Mouse (Mus musculus) gonadal fat pad, adult 2 months (tissue): ENCODE data around the gene Cfap206. TPM values are rescaled to one million over a fixed set of nuclear protein-coding genes. Genes with fewer than 3 reads are reported as not detected.
"Not testable (repeated sequence)": the region's sequence is repeated elsewhere in the genome, so short reads cannot be mapped to it uniquely, and the experiment has no call there.

Experiments used
- DNase-seq: peaks from one replicate; pipeline ENCODE4 v3.0.0-alpha.2; 2012; ENCODE audit warnings: low read depth
- polyA plus RNA-seq: library from polyadenylated mRNA; depleted of rRNA; stranded (reverse); fragments of >200 nt; gene quantifications from 2 replicates; pipeline ENCODE4 v1.2.3, GENCODE M21; 2012; rRNA removed

The Cfap206 gene
- 0.80 and 1.8 TPM in 2 replicates for polyA plus RNA-seq

GRCm38 (mm10) chr4:34729851-34730341, at the start of gene Cfap206:
TSS of gene Cfap206 (minus strand) at chr4:34730206.
- DNase-seq: no peak

DNA sequence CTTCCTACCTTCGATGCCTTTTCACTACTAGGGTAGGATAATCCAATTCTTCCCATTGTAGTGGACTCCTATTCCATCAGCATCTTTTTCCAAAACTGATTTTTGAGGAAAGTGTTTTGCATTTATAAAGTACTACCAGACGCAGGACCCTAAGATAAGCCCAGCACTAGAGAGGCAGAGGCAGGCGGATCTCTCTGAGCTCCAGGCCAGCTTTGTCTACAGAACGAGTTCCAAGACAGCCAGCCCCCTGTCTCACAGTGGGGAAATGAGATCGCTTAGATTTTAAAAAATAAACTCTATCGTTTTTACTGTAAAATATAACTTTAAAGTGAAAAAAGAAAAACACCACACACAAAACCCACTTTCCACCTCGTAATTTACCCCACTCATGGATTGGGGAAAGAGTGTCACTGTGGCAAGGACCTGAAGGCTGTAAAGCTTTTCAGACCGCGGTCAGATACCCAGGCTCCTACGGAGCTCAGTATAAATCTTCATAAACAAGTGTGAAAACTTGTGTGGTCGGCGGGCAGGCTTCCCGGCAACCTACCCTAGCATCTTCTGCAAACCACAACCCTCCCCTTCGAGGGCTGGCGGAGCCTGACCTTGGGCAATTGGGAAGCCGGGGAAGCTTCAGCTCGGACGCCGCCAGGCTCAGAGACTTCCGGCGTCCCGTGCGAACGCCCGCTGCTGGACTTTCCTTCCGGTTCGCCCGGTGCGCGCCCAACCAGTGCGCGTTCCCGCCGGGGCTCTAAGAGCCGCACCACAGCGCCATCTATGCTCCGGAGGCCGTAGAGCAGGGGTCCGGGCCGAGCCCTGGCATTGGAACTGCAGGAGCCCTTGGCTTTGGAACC, 47.9 kb upstream of the Cfap206 start, which contains the start of gene Smim8:
Gene Smim8 (minus strand): TSS at position 747 of the 851 bp plus-strand sequence.
- DNase-seq: no peak

DNA sequence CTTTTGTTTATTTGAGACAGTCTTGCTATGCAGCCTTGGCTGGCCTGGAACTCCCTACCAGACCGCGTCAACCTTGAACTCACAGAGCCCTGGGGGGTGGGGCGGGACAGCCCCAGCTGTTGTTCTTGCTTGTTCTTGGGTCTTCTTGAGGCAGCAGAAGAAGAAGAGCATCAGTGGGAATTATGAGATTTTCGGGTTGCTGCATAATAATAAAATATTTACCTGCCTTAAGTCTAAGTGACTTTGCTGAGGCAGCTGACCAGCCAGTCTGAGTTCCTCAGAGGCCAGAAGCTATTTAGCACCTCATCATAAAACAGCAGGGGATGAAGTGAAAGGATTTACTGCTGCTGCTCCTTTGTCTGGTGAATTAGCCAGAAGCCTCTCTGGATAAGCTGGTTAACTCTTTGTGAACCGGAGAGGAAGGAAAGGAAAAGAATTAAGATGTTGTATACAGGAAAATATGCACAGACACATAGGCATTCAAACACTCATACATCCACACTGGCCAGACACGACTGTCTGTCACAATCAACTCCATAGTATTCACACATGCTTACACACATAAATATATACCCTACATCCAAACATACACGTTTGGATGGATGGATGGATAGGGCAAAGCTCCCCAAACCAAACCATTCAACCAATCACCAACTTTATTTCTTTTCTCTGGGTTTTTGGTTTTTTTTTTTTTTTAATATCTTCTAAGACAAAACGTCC, 41.8 kb upstream of the Cfap206 start:
- DNase-seq: no peak

DNA sequence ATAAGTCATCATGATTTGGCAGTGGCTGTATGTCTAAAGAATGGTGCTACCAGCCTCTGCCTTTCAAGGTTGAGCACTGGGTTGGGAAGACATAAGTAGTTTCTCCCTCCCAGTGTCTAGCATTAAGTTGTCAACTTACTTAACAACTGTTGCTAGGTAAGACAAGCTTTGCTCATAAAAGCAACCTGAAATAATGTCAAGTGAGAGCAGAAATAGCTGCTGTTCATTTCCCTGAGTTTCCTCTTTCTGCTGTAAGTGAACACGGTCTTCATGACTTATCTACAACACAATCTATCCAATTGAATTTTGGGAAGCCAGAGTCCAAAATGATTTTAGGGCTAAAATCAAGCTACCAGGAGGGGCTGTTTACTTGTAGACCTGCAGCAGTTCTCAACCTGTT, 26.2 kb upstream of the Cfap206 start, which contains the start of gene Gm136:
Gene Gm136 (minus strand): TSS at position 101 of the 400 bp plus-strand sequence.
- DNase-seq: no peak

DNA sequence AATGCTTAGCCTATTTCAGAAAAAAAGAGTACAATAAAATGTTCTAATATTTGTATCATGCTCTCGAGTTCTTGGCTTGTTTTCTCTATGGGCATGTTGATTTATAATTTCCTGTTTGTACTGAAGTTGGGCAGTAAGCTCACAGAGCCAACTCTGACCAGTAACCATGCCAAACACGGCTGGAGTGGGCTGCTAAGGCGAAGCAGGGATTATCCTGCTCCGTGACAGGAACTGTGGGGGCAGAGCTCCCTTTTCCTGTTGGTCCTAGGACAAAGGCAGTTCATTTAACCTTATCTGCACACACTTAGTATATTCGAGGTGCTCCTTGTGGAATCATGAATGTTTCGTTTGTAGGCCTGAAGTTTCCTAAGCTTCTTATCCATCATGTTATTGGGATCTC, 19.2 kb upstream of the Cfap206 start:
- no peak for DNase-seq

DNA sequence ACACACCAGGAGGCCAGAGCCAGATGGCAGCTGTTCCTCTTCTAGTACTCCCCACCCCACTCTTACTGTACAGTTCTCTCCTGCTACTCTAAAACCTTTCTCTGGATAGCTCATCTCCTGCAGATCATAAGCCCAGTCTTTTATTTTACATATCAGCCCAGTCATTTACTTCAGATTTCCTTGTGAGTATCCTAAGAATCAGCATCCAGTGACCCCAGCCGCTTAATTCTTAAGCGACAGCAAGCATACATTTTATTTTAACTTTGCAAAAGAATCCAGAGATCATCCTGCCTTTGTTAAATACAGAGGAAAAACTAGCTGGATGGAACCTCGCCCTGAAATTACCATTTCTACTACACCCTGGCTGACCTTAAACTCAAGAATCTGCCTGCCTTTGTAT, 4.5 kb upstream of the Cfap206 start:
- no peak for DNase-seq

DNA sequence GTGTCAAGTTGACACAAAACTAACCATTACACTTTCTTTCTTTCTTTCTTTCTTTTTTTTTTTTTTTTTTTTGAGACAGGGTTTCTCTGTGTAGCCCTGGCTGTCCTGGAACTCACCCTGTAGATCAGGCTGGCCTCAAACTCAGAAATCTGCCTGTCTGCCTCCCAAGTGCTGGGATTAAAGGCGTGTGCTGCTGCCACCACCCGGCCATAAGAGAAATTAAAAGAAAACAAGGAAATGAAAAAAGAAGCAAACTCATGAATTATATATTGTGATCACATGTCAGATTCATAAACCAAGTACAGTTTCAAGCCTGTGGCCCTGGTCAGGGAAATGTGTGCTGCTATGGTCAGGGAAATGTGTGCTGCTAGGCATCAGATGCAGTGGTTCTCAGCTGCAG, 3.4 kb upstream of the Cfap206 start:
- not testable (repeated sequence) for DNase-seq

DNA sequence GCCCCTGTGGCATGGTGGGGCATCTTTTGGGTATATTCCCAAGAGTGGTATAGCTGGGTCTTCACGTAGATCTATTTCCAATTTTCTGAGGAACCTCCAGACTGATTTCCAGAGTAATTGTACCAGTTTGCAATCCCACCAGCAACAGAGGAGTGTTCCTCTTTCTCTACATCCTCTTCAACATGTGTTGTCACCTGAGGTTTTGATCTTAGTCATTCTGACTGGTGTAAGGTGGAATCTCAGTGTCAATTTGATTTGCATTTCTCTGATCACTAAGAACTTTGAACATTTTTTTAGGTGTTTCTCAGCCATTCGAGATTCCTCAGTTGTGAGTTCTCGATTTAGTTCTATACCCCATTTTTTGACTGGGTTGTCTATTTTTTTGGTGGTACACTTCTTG, 4.3 kb downstream of the Cfap206 start:
- DNase-seq: not testable (repeated sequence)

DNA sequence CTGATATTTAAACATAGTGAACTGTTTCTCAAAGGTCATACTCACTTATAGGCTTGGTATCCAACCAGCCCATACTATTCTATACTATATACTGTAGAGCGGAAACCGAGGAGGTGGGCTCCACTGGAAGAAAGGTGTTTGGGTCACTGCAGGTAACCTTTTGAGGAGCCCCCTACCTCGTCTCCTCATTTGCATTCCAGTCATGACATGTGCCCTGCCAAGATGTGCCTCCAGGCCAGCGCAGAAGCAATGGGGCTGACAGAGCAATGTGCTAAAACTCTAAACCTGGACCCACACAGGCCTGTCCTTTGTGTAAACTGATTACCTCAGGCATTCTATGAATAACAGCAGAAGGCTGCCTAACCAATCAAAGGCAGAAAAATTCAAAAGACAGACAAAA, 5.7 kb downstream of the Cfap206 start:
- no peak for DNase-seq

DNA sequence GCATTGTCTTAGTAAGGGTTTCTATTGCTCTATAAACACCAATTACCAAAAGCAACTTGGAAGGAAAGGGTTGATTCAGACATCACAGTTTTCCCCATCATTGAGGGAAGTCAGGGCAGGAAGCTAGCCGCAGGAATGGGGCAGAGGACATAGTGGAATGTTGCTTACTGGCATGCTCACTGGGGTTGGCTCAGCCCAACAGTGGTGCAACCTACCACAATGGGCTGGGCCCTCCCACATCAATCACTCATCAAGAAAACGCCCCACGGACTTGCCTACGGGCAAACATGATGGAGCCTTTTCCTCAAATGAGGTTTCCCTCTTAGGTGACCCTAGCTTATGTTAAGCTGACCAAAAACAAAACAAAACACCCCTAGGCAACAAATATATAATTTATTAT, 6.8 kb downstream of the Cfap206 start:
- no peak for DNase-seq

- no peak for DNase-seq
Measured at GRCm38 (mm10) chr4:34720127-34720895, 9.7 kb downstream of the Cfap206 start.

DNA sequence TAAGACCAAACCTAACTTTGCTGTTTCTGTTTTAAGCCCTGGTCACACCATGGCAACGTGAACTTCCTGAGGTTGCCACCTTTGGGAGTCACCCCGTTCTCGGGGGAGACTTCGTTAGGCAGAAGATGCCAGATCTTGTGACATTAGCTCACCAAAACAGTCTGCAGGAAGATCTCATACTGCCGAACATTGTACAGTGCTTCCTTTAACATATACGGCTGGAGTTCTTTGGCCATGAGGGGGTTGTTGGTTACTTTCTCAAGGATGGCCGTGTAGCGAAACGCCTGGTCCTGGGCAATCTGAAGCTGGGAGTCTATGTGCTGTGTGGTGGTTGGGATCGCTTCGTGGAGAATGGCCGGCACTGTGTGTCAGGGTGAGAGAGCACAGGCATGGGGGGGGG, 10.6 kb downstream of the Cfap206 start:
- no peak for DNase-seq

DNA sequence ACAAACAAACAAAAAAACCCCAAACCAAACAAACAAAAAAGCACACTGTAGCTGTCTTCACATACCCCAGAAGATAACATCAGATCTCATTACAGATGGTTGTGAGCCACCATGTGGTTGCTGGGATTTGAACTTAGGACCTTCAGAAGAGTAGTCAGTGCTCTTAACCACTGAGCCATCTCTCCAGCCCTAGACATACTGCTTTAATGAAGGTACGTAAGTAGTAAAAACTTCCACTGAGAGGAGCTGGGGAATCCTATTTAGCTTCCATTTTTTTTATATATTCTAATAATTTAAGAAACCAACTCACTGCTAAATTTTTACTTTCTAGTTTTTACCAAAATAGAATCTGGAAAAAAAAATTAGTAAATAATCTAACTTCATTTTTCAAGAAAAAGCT, 14.9 kb downstream of the Cfap206 start:
- no peak for DNase-seq

DNA sequence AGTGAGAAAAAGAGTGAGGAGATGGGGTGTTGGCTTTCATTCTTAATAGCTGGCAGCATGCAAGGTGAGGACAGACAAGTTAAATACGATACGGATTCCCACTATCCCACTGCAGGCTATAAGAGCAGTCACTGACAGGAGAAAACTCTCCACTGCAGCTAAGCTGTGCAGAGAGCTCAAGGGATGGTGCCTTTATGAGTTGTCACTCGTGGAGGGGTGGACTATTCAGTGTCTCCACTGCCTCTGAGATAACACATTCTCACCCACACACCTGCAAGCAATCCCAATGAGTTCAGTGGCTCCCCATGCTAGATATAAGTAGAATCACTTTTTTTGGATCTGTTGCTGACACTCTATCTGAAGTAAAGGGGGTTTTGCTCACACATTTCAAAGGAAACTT, 21.9 kb downstream of the Cfap206 start:
- no peak for DNase-seq

DNA sequence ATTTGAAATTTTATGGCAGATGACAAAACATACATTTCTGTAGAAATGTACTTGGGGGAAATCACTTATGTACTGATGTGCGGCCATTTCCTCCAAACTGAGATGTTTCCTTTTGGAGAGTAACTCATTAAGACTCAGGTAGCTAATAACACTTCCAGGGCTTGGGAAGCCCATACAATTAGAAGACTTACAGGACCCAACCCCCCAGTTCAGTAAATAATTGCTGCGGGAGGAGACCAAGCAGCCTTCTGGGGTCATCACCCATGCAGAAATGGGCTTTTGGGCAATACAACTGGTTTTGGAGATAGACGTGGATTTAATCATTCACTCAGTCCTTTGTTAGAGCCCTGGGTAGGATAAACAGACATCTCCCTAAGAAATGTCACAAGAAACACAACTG, 22.8 kb downstream of the Cfap206 start:
- no peak for DNase-seq

DNA sequence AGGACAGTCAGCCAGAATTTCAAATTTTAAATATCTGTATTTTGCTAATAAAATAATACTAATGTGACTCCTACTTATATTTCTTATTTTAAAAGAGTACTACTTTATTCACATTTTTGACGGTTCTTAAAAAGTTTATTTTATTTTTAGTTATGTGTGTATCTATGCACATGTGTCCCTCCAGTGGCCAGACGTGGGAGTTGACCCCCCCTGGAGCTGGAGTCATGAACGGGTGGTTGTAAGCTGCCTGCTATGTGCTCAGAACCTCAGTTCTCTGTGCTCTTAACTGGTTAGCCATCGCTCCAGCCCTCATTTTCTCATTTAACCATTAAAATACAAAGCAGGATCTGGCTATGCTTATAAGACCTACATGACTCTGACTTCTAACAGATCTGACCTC, 27.0 kb downstream of the Cfap206 start:
- no peak for DNase-seq

GRCm38 (mm10) chr4:34702231-34702630, 27.8 kb downstream of the Cfap206 start:
- no peak for DNase-seq

DNA sequence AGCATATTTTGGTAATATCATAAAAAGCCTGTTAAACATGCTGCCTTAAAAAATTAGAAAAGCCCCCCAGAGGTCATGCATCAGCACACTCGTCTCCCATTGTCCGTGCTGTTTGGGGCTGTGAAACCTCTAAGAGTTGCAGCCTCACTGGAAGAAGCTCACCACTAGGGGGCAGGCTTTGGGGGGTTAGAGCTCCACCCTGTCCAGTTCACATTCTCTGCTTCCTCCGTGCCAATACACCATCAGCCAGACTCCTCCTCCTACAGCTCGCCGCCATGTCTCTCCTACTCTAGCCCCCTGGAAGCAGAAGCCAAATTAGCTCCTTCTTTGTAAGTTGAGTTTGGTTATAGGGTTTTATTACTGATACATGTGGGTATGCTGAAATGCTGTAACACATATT, 28.5 kb downstream of the Cfap206 start:
- no peak for DNase-seq

- DNase-seq: no peak
Measured at GRCm38 (mm10) chr4:34688021-34688420, 42.0 kb downstream of the Cfap206 start.

- peak; percentile 17 for DNase-seq
Measured at GRCm38 (mm10) chr4:34686874-34687567, 43.0 kb downstream of the Cfap206 start, which contains the start of gene Slc35a1. TSS of gene Slc35a1 (minus strand) at chr4:34687438.

DNA sequence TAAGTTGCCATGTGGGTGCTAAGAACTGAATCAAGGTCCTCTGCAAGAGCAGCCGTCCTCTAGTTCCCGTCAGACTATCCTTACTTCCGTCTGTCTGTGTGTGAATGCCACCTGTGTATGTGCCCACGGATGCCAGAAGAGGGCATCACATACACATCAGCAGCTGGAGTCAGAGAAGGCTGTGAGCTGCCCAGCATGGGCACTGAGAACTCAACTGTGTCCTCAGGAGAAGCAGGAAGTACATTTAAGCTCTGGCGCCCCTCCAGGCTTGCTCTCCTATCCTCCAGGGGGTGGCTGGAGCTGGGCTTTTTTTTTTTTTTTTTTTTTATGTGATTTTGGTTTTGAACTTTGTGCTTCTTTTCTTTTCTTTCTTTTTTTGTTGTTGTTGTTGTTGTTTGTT, 49.5 kb downstream of the Cfap206 start:
- DNase-seq: no peak
